Mouse (Mus musculus) gastrocnemius, postnatal 4 days (tissue): Measurements from ENCODE around the gene AY761184. TPM values are rescaled to one million over a fixed set of nuclear protein-coding genes. Genes with fewer than 3 reads are reported as not detected.
"Not testable (repeated sequence)": the region's sequence is repeated elsewhere in the genome, so short reads cannot be mapped to it uniquely, and the experiment has no call there.

Source experiments
- DNase-seq, 2 experiments: peaks; one replicate each; pipeline ENCODE4 v3.0.0; 2021 to 2022; ENCODE audit warnings: low spot score in 2 of 2, mixed read lengths in 2 of 2
- long read RNA-seq, 2 experiments: library from polyadenylated mRNA; stranded (forward); transcript quantifications; one replicate each; pipeline ENCODE4 v2.0.0; 2021
- total RNA-seq, 2 experiments: library from RNA; stranded (reverse); gene quantifications; 2 replicates each; pipeline ENCODE4 v1.2.3; 2021

The AY761184 gene
- not detected for total RNA-seq
- long read RNA-seq, experiment 1: 0 reads
- long read RNA-seq, experiment 2: 0 reads

- DNase-seq: not testable (repeated sequence)
Measured at GRCm38 (mm10) chr8:21703545-21703944, at the start of gene AY761184. AY761184 (minus strand) TSS chr8:21703645.

- DNase-seq: not testable (repeated sequence)
Measured at GRCm38 (mm10) chr8:21665497-21665896, 37.9 kb downstream of the AY761184 start, which contains the start of gene Defa34. Defa34 (plus strand) TSS chr8:21665797.

- not testable (repeated sequence) for DNase-seq
Measured at GRCm38 (mm10) chr8:21655480-21655879, 48.0 kb downstream of the AY761184 start, which contains the start of gene Defa17. Defa17 (plus strand) TSS chr8:21655780.

Other genes starting within 250 kb of the AY761184 start
- not detected for gene Gm7849, start 247.1 kb downstream of the AY761184 start, total RNA-seq
- not detected for gene Defa20, start 194.4 kb downstream of the AY761184 start, total RNA-seq
- not detected for gene Defa32, start 174.6 kb downstream of the AY761184 start, total RNA-seq
- gene Defa37, start 138.3 kb downstream of the AY761184 start, total RNA-seq: not detected
- not detected for gene Defa28, start 120.6 kb downstream of the AY761184 start, total RNA-seq
- gene Gm7861, start 109.1 kb downstream of the AY761184 start, total RNA-seq: not detected
- gene Defa26, start 85.5 kb downstream of the AY761184 start, total RNA-seq: not detected
- not detected for gene Defa17, start 47.9 kb downstream of the AY761184 start, total RNA-seq
- not detected for gene Defa34, start 37.8 kb downstream of the AY761184 start, total RNA-seq
- gene Defa24, start 30.8 kb upstream of the AY761184 start, total RNA-seq: not detected
- gene Defb50, start 119.9 kb upstream of the AY761184 start, total RNA-seq: not detected
- gene Defb2, start 136.3 kb upstream of the AY761184 start, total RNA-seq: not detected
- gene Defb10, start 155.3 kb upstream of the AY761184 start, total RNA-seq: not detected
- gene Defb9, start 181.8 kb upstream of the AY761184 start, total RNA-seq: not detected
- gene Defb11, start 202.8 kb upstream of the AY761184 start, total RNA-seq: not detected
- not detected for gene Defb15, start 229.1 kb upstream of the AY761184 start, total RNA-seq
- not detected for gene Defb35, start 234.7 kb upstream of the AY761184 start, total RNA-seq
- not detected for gene Defb13, start 243.1 kb upstream of the AY761184 start, total RNA-seq